ENCODE assay signal across 8 mouse cellular contexts in the genomic region with DNA sequence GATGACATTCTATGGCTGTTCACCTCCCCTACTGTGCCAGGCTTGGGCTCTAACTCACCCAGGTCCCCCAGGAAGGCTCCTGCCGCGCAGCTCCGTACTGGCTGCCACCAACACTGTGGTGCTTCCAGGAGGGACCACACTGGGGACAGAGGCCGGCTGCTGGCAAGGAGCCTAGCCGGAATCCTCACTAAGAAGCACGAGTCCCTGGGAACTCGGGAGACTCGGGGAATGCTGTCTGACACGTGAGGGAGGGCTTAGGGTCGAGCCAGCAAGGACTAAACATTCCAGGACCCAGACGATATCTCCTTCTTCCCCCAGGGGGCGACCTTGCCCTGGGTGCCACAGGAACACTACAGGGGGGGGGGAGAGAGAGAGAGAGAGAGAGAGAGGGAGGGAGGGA.
DNase-seq lines count a peak whose midpoint lies in the region; ATAC-seq and TF ChIP-seq lines count a peak whose summit lies in the region.

No protein-coding gene starts in this region.

- no peak for DNase-seq in lung, postnatal 0 days (ENCODE audit: low spot score)
- DNase-seq in lung, postnatal 4 days = no peak
- peak; percentile 45 to 65 for DNase-seq in cerebellum, postnatal 14 days
- DNase-seq in heart, embryonic 10.5 days (ENCODE audit: low spot score) = peak; percentile 81
- DNase-seq in kidney, adult 9 months = peak; percentile 33
- no peak for DNase-seq in natural killer cell, adult 2 months (ENCODE audit: low spot score in 2 of 2)
- no peak for DNase-seq in c-Kit-positive CD71-positive TER-119-positive erythroid progenitor cells, embryonic 14.5 days (ENCODE audit: low spot score)

- 4% methylated on average over 10 of the region's 12 CpGs for WGBS in lung, postnatal 0 days
- 1% methylated on average over 11 of the region's 12 CpGs for WGBS in heart, embryonic 10.5 days
- 2% methylated on average over 11 of the region's 12 CpGs for WGBS in midbrain, embryonic 15.5 days

- H3K9ac ChIP-seq in lung, postnatal 0 days (replicated peaks; ENCODE audit: low read depth) = no peak overlapping the region
- H3K9ac ChIP-seq in midbrain, embryonic 15.5 days = no peak overlapping the region

- H3K4me3 ChIP-seq in lung, postnatal 0 days (ENCODE audit: low read depth, low read length) = no peak overlapping the region
- peak overlapping the region; percentile 56 for H3K4me3 ChIP-seq in heart, embryonic 10.5 days
- H3K4me3 ChIP-seq in midbrain, embryonic 15.5 days = no peak overlapping the region

- no peak for ATAC-seq in lung, postnatal 0 days
- no peak for ATAC-seq in midbrain, embryonic 15.5 days (replicated peaks)

- TF ChIP-seq CTCF in lung, postnatal 0 days (IDR thresholded peaks at IDR 0.05) = peak; percentile 14; the same call in 1 of the 2 replicates

- H3K4me1 ChIP-seq in lung, postnatal 0 days (ENCODE audit: insufficient read depth, low read depth, low read length) = no peaks in the 10 kb centered on the region
- peaks cover 22% of the 10 kb centered on the region for H3K4me1 ChIP-seq in heart, embryonic 10.5 days
- H3K4me1 ChIP-seq in midbrain, embryonic 15.5 days = peaks cover 17% of the 10 kb centered on the region

- no peaks in the 10 kb centered on the region for H3K36me3 ChIP-seq in lung, postnatal 0 days (ENCODE audit: insufficient read depth, low read length)
- H3K36me3 ChIP-seq in heart, embryonic 10.5 days = no peaks in the 10 kb centered on the region
- H3K36me3 ChIP-seq in midbrain, embryonic 15.5 days (replicated peaks) = no peaks in the 10 kb centered on the region

- H3K27me3 ChIP-seq in lung, postnatal 0 days (replicated peaks; ENCODE audit: insufficient read depth, low read length) = no peaks in the 10 kb centered on the region
- H3K27me3 ChIP-seq in heart, embryonic 10.5 days (ENCODE audit: insufficient read depth, poor library complexity, severe bottlenecking) = peaks cover 39% of the 10 kb centered on the region; the same call in 1 of the 2 replicates
- no peaks in the 10 kb centered on the region for H3K27me3 ChIP-seq in midbrain, embryonic 15.5 days (replicated peaks)

- H3K27ac ChIP-seq in lung, postnatal 0 days (ENCODE audit: low read length) = no peak overlapping the region
- H3K27ac ChIP-seq in heart, embryonic 10.5 days = no peak overlapping the region; the same call in 1 of the 2 replicates
- H3K27ac ChIP-seq in midbrain, embryonic 15.5 days = no peak overlapping the region

- no peak overlapping the region for H3K4me2 ChIP-seq in lung, postnatal 0 days (replicated peaks; ENCODE audit: low read depth, low read length)
- H3K4me2 ChIP-seq in midbrain, embryonic 15.5 days = peak overlapping the region; percentile 41; the same call in 1 of the 2 replicates

- no peaks in the 10 kb centered on the region for H3K9me3 ChIP-seq in lung, postnatal 0 days (ENCODE audit: low read length)
- H3K9me3 ChIP-seq in heart, embryonic 10.5 days = no peaks in the 10 kb centered on the region
- H3K9me3 ChIP-seq in midbrain, embryonic 15.5 days = no peaks in the 10 kb centered on the region

- no peak for TF ChIP-seq EP300 in lung, postnatal 0 days (IDR thresholded peaks at IDR 0.05)

Comparison
In these comparisons a context has a peak if more than half of its experiments do, and no peak if none do; other contexts are left out.
1. DNase-seq: peak in cerebellum, postnatal 14 days (2 of 2), heart, embryonic 10.5 days (single experiment) and kidney, adult 9 months (single experiment); none in lung, postnatal 0 days (single experiment), lung, postnatal 4 days (0 of 2), natural killer cell, adult 2 months (0 of 2) and c-Kit-positive CD71-positive TER-119-positive erythroid progenitor cells, embryonic 14.5 days (single experiment).